Mouse (Mus musculus): ENCODE measurements around the gene Cdc42ep5. TPM values are rescaled to one million over a fixed set of nuclear protein-coding genes. Genes with fewer than 3 reads are reported as not detected.

Cdc42ep5 gene
- total and polyA plus RNA-seq, 2 experiments from 2014 or later = 8.5 to 11.7 TPM

GRCm38 (mm10) chr7:4150811-4151221 lies 13.8 kb downstream of the Cdc42ep5 start:
- Histone ChIP-seq H3K36me3 (ENCODE audit: insufficient read depth, low read length) (peaks cover 17% of the 10 kb centered on the region), H3K4me1 (ENCODE audit: insufficient read depth, low read length) (peaks cover 16% of the 10 kb centered on the region; the same call in 1 of the 2 replicates), H3K27ac (0 out of 2 replicates have a peak overlapping the region, but pooled peaks have one; percentile 91), H3K9ac (replicated peaks; ENCODE audit: low read length) (peak overlapping the region; percentile 66; the same call in 1 of the 2 replicates), H3K27me3 (ENCODE audit: insufficient read depth, low read length) (0 out of 2 replicates have a peak, but pooled peaks cover 3% of the 10 kb centered on the region), H3K9me3 (ENCODE audit: low read length) (no peaks in the 10 kb centered on the region), H3K4me2 (ENCODE audit: low read depth, low read length) (peak overlapping the region; percentile 96), H3K4me3 (ENCODE audit: low read length) (peak overlapping the region; percentile 52)
- WGBS = 6% methylated on average over 14 of the region's 14 CpGs
- TF ChIP-seq CTCF (IDR thresholded peaks at IDR 0.05; ENCODE audit: low read depth) = no peak
- ATAC-seq (peak; percentile 30), DNase-seq (ENCODE audit: low spot score) (peak; percentile 74)

GRCm38 (mm10) chr7:4150059-4150541 lies 14.6 kb downstream of the Cdc42ep5 start, which contains the start of gene Leng9:
Leng9 (minus strand) TSS chr7:4150374.
- Histone ChIP-seq H3K4me2 (ENCODE audit: low read depth, low read length) (peak within 1 kb of the TSS; percentile 96), H3K36me3 (ENCODE audit: insufficient read depth, low read length) (peaks cover 24% of the 10 kb centered on the region), H3K4me3 (ENCODE audit: low read length) (peak within 1 kb of the TSS; percentile 52), H3K9me3 (ENCODE audit: low read length) (no peaks in the 10 kb centered on the region), H3K9ac (replicated peaks; ENCODE audit: low read length) (peak within 1 kb of the TSS; percentile 66), H3K4me1 (ENCODE audit: insufficient read depth, low read length) (peaks cover 16% of the 10 kb centered on the region; the same call in 1 of the 2 replicates), H3K27ac (peak within 1 kb of the TSS; percentile 91), H3K27me3 (ENCODE audit: insufficient read depth, low read length) (0 out of 2 replicates have a peak, but pooled peaks cover 3% of the 10 kb centered on the region)
- DNase-seq (ENCODE audit: low spot score) (no peak), ATAC-seq (peak; percentile 12; the same call in 1 of the 2 replicates)
- no peak for TF ChIP-seq CTCF (IDR thresholded peaks at IDR 0.05; ENCODE audit: low read depth)
- WGBS = under 1% methylated on average over 14 of the region's 14 CpGs

GRCm38 (mm10) chr7:4149209-4150054 lies 15.2 kb downstream of the Cdc42ep5 start:
- ATAC-seq (peak; percentile 81), DNase-seq (ENCODE audit: low spot score) (peak; percentile 86)
- TF ChIP-seq CTCF (IDR thresholded peaks at IDR 0.05; ENCODE audit: low read depth) = no peak
- H3K9me3 ChIP-seq (ENCODE audit: low read length) = no peaks in the 10 kb centered on the region
- under 1% methylated on average over 64 of the region's 64 CpGs for WGBS
- H3K9ac ChIP-seq (replicated peaks; ENCODE audit: low read length) = peak overlapping the region; percentile 66
- peaks cover 16% of the 10 kb centered on the region; the same call in 1 of the 2 replicates for H3K4me1 ChIP-seq (ENCODE audit: insufficient read depth, low read length)
- 0 out of 2 replicates have a peak, but pooled peaks cover 3% of the 10 kb centered on the region for H3K27me3 ChIP-seq (ENCODE audit: insufficient read depth, low read length)
- peak overlapping the region; percentile 52 for H3K4me3 ChIP-seq (ENCODE audit: low read length)
- peak overlapping the region; percentile 96 for H3K4me2 ChIP-seq (ENCODE audit: low read depth, low read length)
- H3K27ac ChIP-seq = peak overlapping the region; percentile 91
- H3K36me3 ChIP-seq (ENCODE audit: insufficient read depth, low read length) = peaks cover 31% of the 10 kb centered on the region

GRCm38 (mm10) chr7:4148341-4149208 lies 16.1 kb downstream of the Cdc42ep5 start:
- 0 out of 2 replicates have a peak, but pooled peaks cover 3% of the 10 kb centered on the region for H3K27me3 ChIP-seq (ENCODE audit: insufficient read depth, low read length)
- TF ChIP-seq CTCF (IDR thresholded peaks at IDR 0.05; ENCODE audit: low read depth) = no peak
- WGBS = 28% methylated on average over 18 of the region's 18 CpGs
- peak overlapping the region; percentile 96 for H3K4me2 ChIP-seq (ENCODE audit: low read depth, low read length)
- peaks cover 39% of the 10 kb centered on the region for H3K36me3 ChIP-seq (ENCODE audit: insufficient read depth, low read length)
- H3K4me1 ChIP-seq (ENCODE audit: insufficient read depth, low read length) = peaks cover 16% of the 10 kb centered on the region; the same call in 1 of the 2 replicates
- no peaks in the 10 kb centered on the region for H3K9me3 ChIP-seq (ENCODE audit: low read length)
- H3K4me3 ChIP-seq (ENCODE audit: low read length) = peak overlapping the region; percentile 52
- H3K9ac ChIP-seq (replicated peaks; ENCODE audit: low read length) = peak overlapping the region; percentile 66
- ATAC-seq = no peak; the same call in 1 of the 2 replicates
- H3K27ac ChIP-seq = peak overlapping the region; percentile 91
- DNase-seq (ENCODE audit: low spot score) = no peak

DNA sequence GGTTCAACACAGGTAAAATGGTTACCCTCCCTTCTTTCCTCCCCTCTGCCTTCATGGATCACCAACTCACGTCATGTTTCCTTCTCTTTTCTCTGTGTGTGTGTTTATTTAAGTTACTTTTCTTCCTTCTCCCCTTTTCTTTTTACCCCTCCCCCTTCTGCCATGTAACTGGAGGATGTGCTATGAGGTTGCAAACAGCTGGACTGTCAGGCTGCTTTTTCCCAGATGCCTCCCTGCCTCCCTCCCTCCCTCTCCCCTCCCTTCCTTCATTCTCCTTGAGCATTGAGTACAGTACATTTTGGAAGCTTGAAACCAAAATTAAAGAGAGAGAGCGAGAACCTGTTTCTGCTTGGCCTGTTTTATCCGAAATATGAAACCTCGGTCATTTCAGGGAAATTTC lies 16.8 kb downstream of the Cdc42ep5 start:
- H3K27ac ChIP-seq = peak overlapping the region; percentile 91; the same call in 1 of the 2 replicates
- ATAC-seq (no peak), DNase-seq (ENCODE audit: low spot score) (no peak)
- H3K4me1 ChIP-seq (ENCODE audit: insufficient read depth, low read length) = peaks cover 16% of the 10 kb centered on the region; the same call in 1 of the 2 replicates
- no peak overlapping the region for H3K4me3 ChIP-seq (ENCODE audit: low read length)
- peaks cover 47% of the 10 kb centered on the region for H3K36me3 ChIP-seq (ENCODE audit: insufficient read depth, low read length)
- H3K9me3 ChIP-seq (ENCODE audit: low read length) = no peaks in the 10 kb centered on the region
- no peak overlapping the region for H3K4me2 ChIP-seq (ENCODE audit: low read depth, low read length)
- 85% methylated on average over 4 of the region's 4 CpGs for WGBS
- no peak for TF ChIP-seq CTCF (IDR thresholded peaks at IDR 0.05; ENCODE audit: low read depth)
- no peak overlapping the region for H3K9ac ChIP-seq (replicated peaks; ENCODE audit: low read length)
- 0 out of 2 replicates have a peak, but pooled peaks cover 3% of the 10 kb centered on the region for H3K27me3 ChIP-seq (ENCODE audit: insufficient read depth, low read length)

DNA sequence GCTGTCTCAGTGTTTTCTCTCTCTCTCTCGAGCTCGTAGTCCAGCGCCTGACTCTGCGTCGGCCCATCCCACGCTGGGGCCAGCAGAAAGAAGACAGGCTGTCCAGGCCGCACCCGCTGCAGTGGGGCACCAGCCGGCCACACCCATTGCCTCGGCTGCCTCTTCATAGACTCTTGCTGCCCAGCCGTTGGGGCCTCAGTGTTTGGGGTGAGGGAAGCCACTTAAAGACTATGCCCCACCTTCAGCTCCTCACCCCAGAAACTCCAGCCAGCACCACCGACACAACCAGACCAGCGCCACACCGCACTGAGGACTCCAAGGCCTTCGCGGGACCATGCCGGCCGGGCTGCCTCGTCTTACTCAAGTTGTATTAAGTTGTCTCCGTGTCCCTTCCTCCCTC lies 17.3 kb downstream of the Cdc42ep5 start:
- Histone ChIP-seq H3K9me3 (ENCODE audit: low read length) (no peaks in the 10 kb centered on the region), H3K4me3 (ENCODE audit: low read length) (no peak overlapping the region), H3K27ac (no peak overlapping the region), H3K9ac (replicated peaks; ENCODE audit: low read length) (no peak overlapping the region), H3K4me1 (ENCODE audit: insufficient read depth, low read length) (peaks cover 16% of the 10 kb centered on the region; the same call in 1 of the 2 replicates), H3K27me3 (ENCODE audit: insufficient read depth, low read length) (0 out of 2 replicates have a peak, but pooled peaks cover 3% of the 10 kb centered on the region), H3K36me3 (ENCODE audit: insufficient read depth, low read length) (peaks cover 51% of the 10 kb centered on the region), H3K4me2 (ENCODE audit: low read depth, low read length) (no peak overlapping the region)
- WGBS = 88% methylated on average over 20 of the region's 20 CpGs
- no peak for TF ChIP-seq CTCF (IDR thresholded peaks at IDR 0.05; ENCODE audit: low read depth)
- DNase-seq (ENCODE audit: low spot score) = no peak
- ATAC-seq = no peak

Data from hindbrain, postnatal 0 days (tissue).